Mouse (Mus musculus) liver, embryonic 15.5 days (tissue): ENCODE data around the gene Tead2. TPM values are rescaled to one million over a fixed set of nuclear protein-coding genes. Genes with fewer than 3 reads are reported as not detected.

ENCODE experiments used
- ATAC-seq: fragments of 200-750 bp; cut with Nextera tagmentation; 2 replicates; pipeline ENCODE4 v1.8.0; 2017; ENCODE audit warnings: moderate number of reproducible peaks, mild to moderate bottlenecking, moderate library complexity; ENCODE audit not compliant: insufficient read depth
- H3K27ac ChIP-seq: fragments of 300-500 bp; sonication (generic); replicated peaks from 2 replicates; pipeline ENCODE4 v1.5.1; 2015; ENCODE audit warnings: mild to moderate bottlenecking, inconsistent platforms
- H3K27me3 ChIP-seq: fragments of 300-500 bp; sonication (generic); 2 replicates; pipeline ENCODE4 v1.6.1; 2015; ENCODE audit warnings: mild to moderate bottlenecking, inconsistent platforms
- H3K36me3 ChIP-seq: fragments of 300-500 bp; sonication (generic); replicated peaks from 2 replicates; pipeline ENCODE4 v1.6.1; 2015; ENCODE audit warnings: moderate library complexity, mild to moderate bottlenecking, inconsistent platforms
- H3K4me1 ChIP-seq: fragments of 300-500 bp; sonication (generic); replicated peaks from 2 replicates; pipeline ENCODE4 v1.6.1; 2015; ENCODE audit warnings: inconsistent platforms
- H3K4me2 ChIP-seq: fragments of 300-500 bp; sonication (generic); 2 replicates; pipeline ENCODE4 v1.6.1; 2015; ENCODE audit warnings: moderate library complexity, mild to moderate bottlenecking, inconsistent platforms
- H3K4me3 ChIP-seq: fragments of 300-500 bp; sonication (generic); replicated peaks from 2 replicates; pipeline ENCODE4 v1.5.1; 2015; ENCODE audit warnings: mild to moderate bottlenecking, inconsistent platforms
- H3K9ac ChIP-seq: fragments of 300-500 bp; sonication (generic); 2 replicates; pipeline ENCODE4 v1.6.1; 2015; ENCODE audit warnings: moderate library complexity, mild to moderate bottlenecking, inconsistent platforms
- H3K9me3 ChIP-seq: fragments of 300-500 bp; sonication (generic); replicated peaks from 2 replicates; pipeline ENCODE4 v1.6.1; 2016; ENCODE audit warnings: inconsistent platforms
- WGBS: fragments of 180-500 bp; shearing (Covaris S2); methylation state at CpG from one replicate; pipeline ENCODE4 v1.1.7; 2015; ENCODE audit warnings: mixed read lengths; ENCODE audit not compliant: insufficient replicate concordance; 5-methylcytosine and 5-hydroxymethylcytosine counted together
- polyA plus RNA-seq: library from polyadenylated mRNA; unstranded; fragments of >200 nt; fragmentation: Nextera tagmentation; extraction: Ambion mirVana; gene quantifications from 2 replicates; pipeline ENCODE4 v1.2.1, GENCODE M21; 2015

Gene Tead2
- polyA plus RNA-seq, 1 experiment from 2014 or later: 6.6 TPM

DNA sequence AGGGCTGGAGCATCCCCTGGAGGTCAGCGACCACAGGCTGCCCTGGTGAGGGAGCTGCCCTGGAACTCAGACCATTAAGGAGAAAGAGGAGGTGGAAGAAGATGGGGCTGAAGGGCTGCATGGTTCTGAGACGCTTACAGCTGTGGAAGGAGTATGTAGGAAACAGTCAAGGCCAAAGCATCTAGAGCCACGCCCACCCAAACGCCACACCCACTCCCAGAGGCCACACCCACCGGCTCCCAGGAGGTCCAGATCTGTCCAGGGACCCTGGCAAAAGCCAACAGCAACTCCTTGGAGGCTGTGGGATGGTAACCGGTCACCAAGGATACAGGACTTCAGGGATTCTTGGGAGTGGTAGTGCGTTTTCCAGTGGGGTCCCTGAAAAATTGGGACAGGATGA is 37.0 kb upstream of the Tead2 start:
- Histone ChIP-seq H3K9me3 (no peaks in the 10 kb centered on the region), H3K36me3 (no peaks in the 10 kb centered on the region), H3K4me3 (no peak overlapping the region), H3K9ac (no peak overlapping the region), H3K4me1 (peaks cover 19% of the 10 kb centered on the region), H3K27me3 (peaks cover 98% of the 10 kb centered on the region), H3K27ac (no peak overlapping the region), H3K4me2 (no peak overlapping the region)
- WGBS: 18% methylated on average over 7 of the region's 7 CpGs
- no peak for ATAC-seq

DNA sequence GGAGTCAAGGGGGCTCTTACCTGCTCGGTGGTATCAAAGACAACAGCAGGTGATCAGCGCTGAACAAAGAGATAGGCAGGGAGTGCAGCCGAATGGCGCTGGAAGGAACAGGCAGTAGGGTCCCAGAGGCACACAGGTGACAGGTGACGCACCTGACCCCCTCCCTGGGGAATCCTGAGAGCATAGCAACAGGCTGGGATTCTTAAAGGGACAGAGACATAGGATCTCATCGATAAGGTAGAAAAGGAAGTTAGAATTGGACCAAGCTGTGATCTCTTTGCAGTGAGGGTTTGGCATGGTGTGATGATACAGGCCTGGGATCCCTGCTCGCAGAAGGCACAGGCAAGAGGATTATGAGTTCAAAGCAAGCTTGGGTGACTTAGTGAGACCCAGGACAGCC is 36.1 kb upstream of the Tead2 start, which contains the start of gene Gfy:
Gfy (minus strand) TSS at position 101 of the 400 bp plus-strand sequence.
- H3K36me3 ChIP-seq: no peaks in the 10 kb centered on the region
- H3K9me3 ChIP-seq: no peaks in the 10 kb centered on the region
- no peak for ATAC-seq
- H3K27ac ChIP-seq: no peak within 1 kb of the TSS
- H3K4me3 ChIP-seq: no peak within 1 kb of the TSS
- H3K4me1 ChIP-seq: peaks cover 19% of the 10 kb centered on the region
- H3K27me3 ChIP-seq: peaks cover 100% of the 10 kb centered on the region
- no peak within 1 kb of the TSS for H3K9ac ChIP-seq
- 16% methylated on average over 7 of the region's 7 CpGs for WGBS
- H3K4me2 ChIP-seq: no peak within 1 kb of the TSS

DNA sequence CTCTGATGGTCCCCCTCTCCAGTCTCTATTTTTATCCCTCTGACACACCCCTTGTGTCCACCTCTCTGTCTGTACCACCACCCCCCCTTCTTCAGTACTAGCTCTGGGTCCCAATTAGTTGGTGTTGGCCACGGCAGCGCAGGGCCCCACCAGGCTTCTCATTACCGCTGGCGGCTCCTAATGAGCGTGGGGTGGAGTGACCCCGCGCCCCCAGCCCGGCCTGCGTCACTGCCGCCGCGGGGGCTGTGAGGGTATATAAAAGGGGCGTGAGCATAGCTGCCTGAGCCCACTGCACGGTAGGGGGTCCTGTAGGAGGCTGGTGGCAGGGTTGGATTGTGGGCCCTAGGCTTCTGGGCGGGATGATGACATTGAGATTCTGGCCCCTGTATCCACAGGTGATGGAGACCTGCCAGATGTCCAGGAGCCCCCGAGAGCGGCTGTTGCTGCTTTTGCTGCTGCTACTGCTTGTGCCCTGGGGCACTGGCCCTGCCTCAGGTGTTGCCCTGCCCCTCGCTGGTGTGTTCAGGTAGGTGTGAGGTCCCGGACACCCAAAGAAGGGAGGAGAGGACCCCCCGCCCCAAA is 34.6 kb upstream of the Tead2 start, which contains the start of gene Pth2:
Pth2 (plus strand) TSS at position 100 of the 582 bp plus-strand sequence.
- no peak for ATAC-seq
- Histone ChIP-seq H3K4me2 (peak within 1 kb of the TSS; percentile 73), H3K27ac (no peak within 1 kb of the TSS), H3K9ac (no peak within 1 kb of the TSS), H3K27me3 (peaks cover 100% of the 10 kb centered on the region), H3K9me3 (no peaks in the 10 kb centered on the region), H3K4me3 (peak within 1 kb of the TSS; percentile 48), H3K4me1 (peaks cover 16% of the 10 kb centered on the region), H3K36me3 (no peaks in the 10 kb centered on the region)
- 21% methylated on average over 20 of the region's 20 CpGs for WGBS

DNA sequence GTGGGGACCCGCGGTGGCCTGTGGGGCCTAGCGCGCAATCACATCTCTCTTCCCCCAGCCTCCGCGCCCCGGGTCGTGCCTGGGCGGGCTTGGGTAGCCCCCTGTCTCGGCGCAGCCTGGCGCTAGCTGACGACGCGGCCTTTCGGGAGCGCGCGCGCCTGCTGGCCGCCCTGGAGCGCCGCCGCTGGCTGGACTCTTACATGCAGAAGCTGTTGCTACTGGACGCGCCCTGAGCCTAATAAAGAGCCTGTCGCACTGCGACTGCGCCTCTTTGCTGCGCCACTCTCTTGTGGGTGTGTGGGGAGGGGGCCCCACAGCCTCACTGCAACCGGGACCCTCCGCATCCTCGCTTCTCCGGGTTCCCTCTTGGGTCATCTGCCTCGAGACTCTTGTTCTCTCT is 34.0 kb upstream of the Tead2 start:
- Histone ChIP-seq H3K4me3 (peak overlapping the region; percentile 48), H3K4me1 (peaks cover 16% of the 10 kb centered on the region), H3K4me2 (peak overlapping the region; percentile 73), H3K27ac (no peak overlapping the region), H3K36me3 (no peaks in the 10 kb centered on the region), H3K9me3 (no peaks in the 10 kb centered on the region), H3K9ac (no peak overlapping the region), H3K27me3 (peaks cover 100% of the 10 kb centered on the region)
- WGBS: 4% methylated on average over 35 of the region's 35 CpGs
- ATAC-seq: no peak

DNA sequence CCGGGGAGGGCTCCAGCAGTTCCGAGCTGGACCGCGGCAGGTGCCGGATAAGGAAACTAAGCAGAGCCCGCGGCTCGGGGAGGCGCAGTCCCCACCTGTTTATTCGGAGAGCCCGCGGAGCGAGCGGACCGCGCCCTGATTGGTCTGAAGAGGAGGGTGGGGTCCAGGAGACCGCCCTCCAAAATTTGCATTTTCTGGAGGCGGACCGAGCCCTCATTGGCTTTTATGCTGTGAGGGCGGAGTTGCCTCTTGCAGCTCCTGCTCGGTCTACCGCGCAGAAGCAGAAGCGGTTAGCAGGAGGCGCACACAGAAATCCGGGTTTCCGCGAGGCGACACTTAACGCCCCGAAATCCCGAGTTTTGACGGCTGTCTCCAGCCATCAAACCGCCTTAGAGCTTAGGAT is 33.4 kb upstream of the Tead2 start:
- peak; percentile 87 for ATAC-seq
- WGBS: 2% methylated on average over 34 of the region's 34 CpGs

DNA sequence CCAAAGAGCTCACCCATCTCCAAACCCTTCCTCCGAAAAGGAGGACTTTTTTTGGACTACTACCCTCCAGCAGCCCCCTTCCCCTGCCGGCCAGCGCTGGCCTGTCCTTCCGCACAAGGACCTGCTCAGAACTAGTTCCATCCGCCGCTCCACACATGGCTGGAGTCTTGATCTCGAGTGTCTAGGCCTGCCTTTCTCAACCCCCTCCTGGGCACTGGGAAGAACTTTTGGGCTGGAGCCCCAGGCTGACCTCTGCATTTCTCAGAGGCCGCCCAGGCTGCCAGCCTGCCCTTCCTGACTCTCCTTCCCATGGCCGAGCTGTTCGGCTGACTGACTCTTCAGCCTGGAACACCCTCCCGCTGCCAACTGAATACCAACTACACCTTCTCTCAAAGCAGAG is 32.9 kb upstream of the Tead2 start:
- 14% methylated on average over 11 of the region's 11 CpGs for WGBS
- Histone ChIP-seq H3K27me3 (peaks cover 100% of the 10 kb centered on the region), H3K9me3 (no peaks in the 10 kb centered on the region), H3K36me3 (no peaks in the 10 kb centered on the region), H3K27ac (no peak overlapping the region), H3K4me2 (peak overlapping the region; percentile 73), H3K4me1 (peaks cover 16% of the 10 kb centered on the region), H3K4me3 (peak overlapping the region; percentile 48), H3K9ac (no peak overlapping the region)
- ATAC-seq: no peak

More for the DNA sequence above, 33.4 kb upstream of the Tead2 start:
- H3K36me3 ChIP-seq: no peaks in the 10 kb centered on the region
- peaks cover 16% of the 10 kb centered on the region for H3K4me1 ChIP-seq
- H3K9me3 ChIP-seq: no peaks in the 10 kb centered on the region
- H3K4me3 ChIP-seq: peak overlapping the region; percentile 48
- no peak overlapping the region for H3K9ac ChIP-seq
- peak overlapping the region; percentile 73 for H3K4me2 ChIP-seq
- peaks cover 100% of the 10 kb centered on the region for H3K27me3 ChIP-seq
- no peak overlapping the region for H3K27ac ChIP-seq

DNA sequence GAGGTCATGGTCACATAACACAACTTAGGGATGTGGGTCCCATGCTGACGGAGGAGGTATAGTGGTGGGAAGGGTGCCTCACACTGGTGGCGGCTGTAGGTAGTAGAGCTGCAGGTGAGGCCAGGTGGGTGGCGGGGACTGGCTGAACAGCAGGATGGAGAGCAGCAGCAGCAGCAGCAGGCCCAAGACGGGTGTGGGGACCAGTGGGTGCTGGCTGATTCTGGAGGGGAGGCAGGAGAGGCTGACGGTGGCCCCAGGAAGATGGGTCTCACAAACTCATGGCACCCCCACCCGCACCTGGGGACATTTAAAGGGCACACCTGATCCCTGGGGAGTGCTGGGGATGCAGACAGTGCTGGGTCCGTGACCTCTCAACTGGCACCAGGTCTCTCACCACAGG is 31.9 kb upstream of the Tead2 start:
- WGBS: 50% methylated on average over 7 of the region's 7 CpGs
- ATAC-seq: no peak
- peaks cover 100% of the 10 kb centered on the region for H3K27me3 ChIP-seq

DNA sequence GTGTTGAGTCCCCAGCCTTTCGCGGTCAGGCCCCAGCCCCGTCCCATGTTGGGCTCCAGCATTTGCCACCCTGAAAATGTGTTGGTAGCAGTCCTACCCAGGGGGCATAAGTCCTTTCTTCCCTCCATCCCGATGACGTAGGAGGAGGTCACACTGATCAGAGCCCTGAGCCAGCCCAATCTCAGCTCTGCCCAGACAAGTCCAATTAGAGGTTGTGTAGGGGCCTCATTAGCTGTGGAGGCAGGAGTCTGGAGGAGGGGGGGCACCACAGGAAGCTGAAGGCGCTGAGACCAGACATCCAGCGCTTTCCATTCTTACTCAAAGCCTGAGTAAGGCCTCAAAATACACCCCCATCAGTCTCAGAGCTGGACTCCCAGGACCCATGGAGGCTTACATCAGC is 29.6 kb upstream of the Tead2 start:
- Histone ChIP-seq H3K9me3 (no peaks in the 10 kb centered on the region), H3K4me3 (no peak overlapping the region), H3K27me3 (peaks cover 100% of the 10 kb centered on the region), H3K36me3 (no peaks in the 10 kb centered on the region), H3K27ac (no peak overlapping the region), H3K9ac (no peak overlapping the region), H3K4me2 (no peak overlapping the region), H3K4me1 (peaks cover 16% of the 10 kb centered on the region)
- ATAC-seq: no peak
- 58% methylated on average over 7 of the region's 7 CpGs for WGBS

More for the DNA sequence above, 31.9 kb upstream of the Tead2 start:
- no peaks in the 10 kb centered on the region for H3K36me3 ChIP-seq
- H3K4me1 ChIP-seq: peaks cover 16% of the 10 kb centered on the region
- no peaks in the 10 kb centered on the region for H3K9me3 ChIP-seq
- H3K9ac ChIP-seq: no peak overlapping the region
- no peak overlapping the region for H3K4me2 ChIP-seq
- H3K4me3 ChIP-seq: no peak overlapping the region
- H3K27ac ChIP-seq: no peak overlapping the region

DNA sequence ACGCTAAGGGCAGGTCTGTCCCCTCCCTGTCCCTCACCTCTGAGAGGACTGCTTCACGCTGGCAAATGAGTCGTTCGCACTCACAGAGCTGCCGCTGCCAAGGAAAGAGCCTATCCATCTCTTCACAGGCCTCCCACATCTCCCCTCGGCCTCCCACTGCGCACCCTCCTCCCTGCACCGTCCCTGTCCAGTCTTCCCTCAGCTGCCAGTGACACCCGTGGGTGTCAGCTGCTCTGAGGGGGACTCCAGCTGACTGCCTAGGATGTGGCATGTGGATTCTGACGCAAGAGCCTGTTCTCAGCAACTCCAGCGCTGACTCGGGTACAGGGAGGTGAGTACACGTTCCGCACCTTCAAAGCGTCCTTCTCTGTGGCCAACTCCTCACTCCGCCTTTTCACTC is 26.0 kb upstream of the Tead2 start:
- H3K36me3 ChIP-seq: no peaks in the 10 kb centered on the region
- no peak overlapping the region for H3K27ac ChIP-seq
- H3K9me3 ChIP-seq: no peaks in the 10 kb centered on the region
- no peak overlapping the region for H3K9ac ChIP-seq
- no peak overlapping the region for H3K4me2 ChIP-seq
- no peak for ATAC-seq
- 49% methylated on average over 16 of the region's 16 CpGs for WGBS
- peaks cover 91% of the 10 kb centered on the region for H3K27me3 ChIP-seq
- no peak overlapping the region for H3K4me3 ChIP-seq
- no peaks in the 10 kb centered on the region for H3K4me1 ChIP-seq

DNA sequence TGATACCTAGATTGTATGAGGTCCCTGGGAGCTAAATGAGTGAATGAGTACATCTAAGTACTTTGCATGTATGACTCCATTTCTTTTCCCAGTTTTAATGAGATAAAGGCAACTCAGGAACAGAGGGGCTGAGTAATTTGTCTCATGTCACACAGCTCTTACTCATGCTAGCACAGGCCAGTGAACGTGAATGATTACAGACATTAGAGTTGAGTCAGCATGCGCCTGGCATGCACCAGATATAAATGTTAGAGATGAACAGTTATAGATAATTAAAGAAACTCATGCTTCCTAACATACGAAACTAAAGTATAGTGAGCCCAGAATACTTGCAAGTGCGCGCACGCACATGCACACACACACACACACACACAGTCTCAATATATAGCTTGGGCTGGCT is 25.4 kb upstream of the Tead2 start:
- ATAC-seq: no peak
- 66% methylated on average over 6 of the region's 6 CpGs for WGBS
- Histone ChIP-seq H3K4me1 (no peaks in the 10 kb centered on the region), H3K27me3 (peaks cover 88% of the 10 kb centered on the region), H3K27ac (no peak overlapping the region), H3K4me3 (no peak overlapping the region), H3K9me3 (no peaks in the 10 kb centered on the region), H3K4me2 (no peak overlapping the region), H3K36me3 (no peaks in the 10 kb centered on the region), H3K9ac (no peak overlapping the region)

DNA sequence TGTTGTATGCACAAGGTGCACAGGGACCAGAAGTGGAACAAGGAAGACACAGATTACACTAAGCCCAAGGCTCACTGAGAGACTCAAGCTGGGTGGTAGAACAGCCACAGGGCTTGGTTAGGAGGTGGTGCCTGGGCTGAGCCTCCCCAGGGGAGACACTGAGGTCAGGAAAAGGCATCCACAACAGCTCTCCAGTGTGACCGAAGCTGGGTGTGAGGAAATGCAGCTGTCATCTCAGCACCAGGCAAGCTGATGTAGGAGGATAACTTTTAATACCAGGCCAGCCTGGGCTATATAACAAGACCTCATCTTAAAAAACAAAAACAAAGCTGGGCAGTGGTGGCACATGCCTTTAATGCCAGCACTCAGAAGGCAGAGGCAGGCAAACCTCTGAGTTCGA is 24.4 kb upstream of the Tead2 start:
- Histone ChIP-seq H3K36me3 (no peaks in the 10 kb centered on the region), H3K9ac (no peak overlapping the region), H3K4me2 (no peak overlapping the region), H3K27me3 (peaks cover 87% of the 10 kb centered on the region), H3K9me3 (no peaks in the 10 kb centered on the region), H3K4me3 (no peak overlapping the region), H3K4me1 (no peaks in the 10 kb centered on the region), H3K27ac (no peak overlapping the region)
- ATAC-seq: no peak
- WGBS: 49% methylated on average over 2 of the region's 2 CpGs

DNA sequence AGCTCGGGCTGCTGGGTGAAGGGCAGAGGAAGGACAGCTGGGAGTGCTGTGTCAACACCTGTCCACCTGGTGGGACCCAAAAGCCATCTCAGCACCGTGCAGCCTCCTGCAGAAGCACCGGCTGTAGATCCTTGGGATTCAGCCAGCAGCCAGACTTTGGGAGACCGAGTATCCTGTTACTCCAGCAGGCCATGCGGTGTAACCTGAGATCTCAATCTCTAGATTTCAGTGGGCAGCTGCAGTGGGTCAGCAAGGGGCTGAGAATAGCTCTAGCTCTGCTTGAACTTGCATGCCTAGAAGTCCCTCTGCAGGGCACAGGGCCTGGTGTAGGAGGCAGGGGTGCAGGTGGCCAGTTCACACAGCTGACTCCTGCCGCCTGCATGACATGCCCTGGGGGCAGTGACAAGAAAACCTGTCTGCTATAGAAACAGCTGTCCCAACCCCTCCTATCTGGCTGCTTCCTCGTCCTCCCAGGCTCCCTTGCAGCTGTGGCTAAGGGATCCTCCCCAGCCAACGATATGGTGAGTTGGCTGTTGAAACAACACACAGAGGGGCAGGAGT is 23.7 kb upstream of the Tead2 start:
- Histone ChIP-seq H3K4me3 (no peak overlapping the region), H3K27ac (no peak overlapping the region), H3K36me3 (no peaks in the 10 kb centered on the region), H3K9me3 (no peaks in the 10 kb centered on the region), H3K9ac (no peak overlapping the region), H3K27me3 (peaks cover 87% of the 10 kb centered on the region), H3K4me2 (no peak overlapping the region), H3K4me1 (no peaks in the 10 kb centered on the region)
- no peak for ATAC-seq
- 16% methylated on average over 8 of the region's 8 CpGs for WGBS
